In genomic region chr1:42693101-42693715, GRCm38 (mm10) we compare ENCODE assay signal across 9 mouse cellular contexts. TPM values are rescaled to one million over a fixed set of nuclear protein-coding genes. Genes with fewer than 3 reads are reported as not detected.
DNase-seq lines count a peak whose midpoint lies in the region; ATAC-seq and TF ChIP-seq lines count a peak whose summit lies in the region.
"Had no signal": no experiment of that assay in that cellular context is flagged by ENCODE, and none has a peak within 500 bp of the region (broad histone marks: within the 10 kb centered on the region; RNA-seq: fewer than 3 reads in every experiment).

No protein-coding gene starts in this region.

- 0 out of 2 replicates have a peak overlapping the region, but pooled peaks have one; percentile 46 for H3K4me2 ChIP-seq in intestine, embryonic 14.5 days (ENCODE audit: low read length)
- H3K4me2 ChIP-seq in intestine, embryonic 15.5 days (replicated peaks), result no peak overlapping the region
- H3K4me2 ChIP-seq in forebrain, embryonic 15.5 days (replicated peaks), result peak overlapping the region; percentile 98
- H3K4me2 ChIP-seq in liver, embryonic 16.5 days (ENCODE audit: low read depth, low read length), result 0 out of 2 replicates have a peak overlapping the region, but pooled peaks have one; percentile 19

- no peak overlapping the region for H3K9ac ChIP-seq in intestine, embryonic 14.5 days (ENCODE audit: low read length)
- no peak overlapping the region for H3K9ac ChIP-seq in intestine, embryonic 15.5 days
- peak overlapping the region; percentile 90 for H3K9ac ChIP-seq in forebrain, embryonic 15.5 days (replicated peaks)
- H3K9ac ChIP-seq in liver, embryonic 16.5 days (ENCODE audit: low read depth, low read length), result no peak overlapping the region
- H3K9ac ChIP-seq: liver, embryonic 14.5 days had no signal

- H3K27me3 ChIP-seq in intestine, embryonic 14.5 days (replicated peaks; ENCODE audit: control insufficient read depth, insufficient read depth, low read length), result peaks cover 96% of the 10 kb centered on the region
- peaks cover 80% of the 10 kb centered on the region for H3K27me3 ChIP-seq in intestine, embryonic 15.5 days (replicated peaks)
- H3K27me3 ChIP-seq in forebrain, embryonic 15.5 days, result no peaks in the 10 kb centered on the region
- peaks cover 95% of the 10 kb centered on the region for H3K27me3 ChIP-seq in liver, embryonic 16.5 days (ENCODE audit: control insufficient read depth, insufficient read depth, low read depth, low read length)

- no peak for DNase-seq in intestine, embryonic 14.5 days (ENCODE audit: low spot score)
- DNase-seq in brain, embryonic 14.5 days (ENCODE audit: low read depth), result peak; percentile 97
- no peak for DNase-seq in adipocyte (ENCODE audit: low spot score)
- no peak for DNase-seq in testis, postnatal 14 days (ENCODE audit: low spot score)
- no peak for DNase-seq in right cerebral cortex, postnatal 36 days (ENCODE audit: low spot score in 2 of 2)

- no peak for ATAC-seq in intestine, embryonic 14.5 days (replicated peaks; ENCODE audit: low FRiP score, low TSS enrichment, low read depth)
- no peak for ATAC-seq in intestine, embryonic 15.5 days
- ATAC-seq in forebrain, embryonic 15.5 days (replicated peaks), result peak; percentile 23
- no peak for ATAC-seq in liver, embryonic 16.5 days (ENCODE audit: low read depth)

- H3K27ac ChIP-seq in intestine, embryonic 14.5 days (ENCODE audit: low read depth), result no peak overlapping the region
- H3K27ac ChIP-seq in intestine, embryonic 15.5 days, result no peak overlapping the region
- peak overlapping the region; percentile 100 for H3K27ac ChIP-seq in forebrain, embryonic 15.5 days (replicated peaks)
- no peak overlapping the region for H3K27ac ChIP-seq in liver, embryonic 16.5 days (ENCODE audit: low read length)
- H3K27ac ChIP-seq: liver, embryonic 14.5 days had no signal

- peaks cover 13% of the 10 kb centered on the region; the same call in 1 of the 2 replicates for H3K4me1 ChIP-seq in intestine, embryonic 14.5 days (replicated peaks; ENCODE audit: control insufficient read depth, insufficient read depth, low read length)
- peaks cover 41% of the 10 kb centered on the region for H3K4me1 ChIP-seq in intestine, embryonic 15.5 days (replicated peaks)
- peaks cover 19% of the 10 kb centered on the region for H3K4me1 ChIP-seq in forebrain, embryonic 15.5 days
- H3K4me1 ChIP-seq in liver, embryonic 16.5 days (ENCODE audit: control insufficient read depth, low read depth, low read length), result no peaks in the 10 kb centered on the region; the same call in none of the 2 replicates

- TF ChIP-seq POLR2A in brain, embryonic 14.5 days (IDR thresholded peaks at IDR 0.05; ENCODE audit: borderline replicate concordance, extremely low read depth, insufficient read depth, insufficient read length, poor library complexity, severe bottlenecking), result no peak

- no peaks in the 10 kb centered on the region for H3K9me3 ChIP-seq in intestine, embryonic 14.5 days (ENCODE audit: control insufficient read depth, low read length)
- H3K9me3 ChIP-seq in intestine, embryonic 15.5 days, result no peaks in the 10 kb centered on the region
- H3K9me3 ChIP-seq in forebrain, embryonic 15.5 days, result no peaks in the 10 kb centered on the region
- no peaks in the 10 kb centered on the region for H3K9me3 ChIP-seq in liver, embryonic 16.5 days (replicated peaks; ENCODE audit: control insufficient read depth, low read length)

- TF ChIP-seq CTCF in brain, embryonic 14.5 days (IDR thresholded peaks at IDR 0.05; ENCODE audit: borderline replicate concordance, extremely low read depth, insufficient read depth, insufficient read length), result no peak

- no peaks in the 10 kb centered on the region for H3K36me3 ChIP-seq in intestine, embryonic 14.5 days (ENCODE audit: control insufficient read depth, insufficient read depth, low read length)
- no peaks in the 10 kb centered on the region for H3K36me3 ChIP-seq in intestine, embryonic 15.5 days
- no peaks in the 10 kb centered on the region for H3K36me3 ChIP-seq in forebrain, embryonic 15.5 days
- H3K36me3 ChIP-seq in liver, embryonic 16.5 days (ENCODE audit: control insufficient read depth, insufficient read depth), result no peaks in the 10 kb centered on the region

- peak overlapping the region; percentile 21; the same call in 1 of the 2 replicates for H3K4me3 ChIP-seq in intestine, embryonic 14.5 days (ENCODE audit: low read depth, low read length)
- H3K4me3 ChIP-seq in intestine, embryonic 15.5 days (replicated peaks), result no peak overlapping the region
- H3K4me3 ChIP-seq in forebrain, embryonic 15.5 days, result peak overlapping the region; percentile 94
- H3K4me3 ChIP-seq in liver, embryonic 16.5 days (ENCODE audit: low read depth, low read length), result peak overlapping the region; percentile 40

- under 1% methylated on average over 21 of the region's 21 CpGs for WGBS in intestine, embryonic 14.5 days
- WGBS in intestine, embryonic 15.5 days, result under 1% methylated on average over 21 of the region's 21 CpGs
- whole genome bisulfite sequencing in forebrain, embryonic 15.5 days, result under 1% methylated on average over 21 of the region's 21 CpGs
- WGBS in liver, embryonic 16.5 days (ENCODE audit: insufficient replicate concordance), result under 1% methylated on average over 21 of the region's 21 CpGs

RNA-seq across cellular contexts. Expression of gene Pou3f3, which starts 2.4 kb away (rescaled TPM):
- 0.24 and 0.28 TPM in 2 replicates for polyA plus RNA-seq in intestine, embryonic 14.5 days (2014; fragmentation: Nextera tagmentation; extraction: Ambion mirVana)
- polyA plus RNA-seq in intestine, embryonic 15.5 days (2015; fragmentation: Nextera tagmentation; extraction: Ambion mirVana), result 0.33 and 0.35 TPM in 2 replicates
- 58.3 and 64.7 TPM in 2 replicates for polyA plus RNA-seq in brain, embryonic 14.5 days (2012; rRNA removed)
- 49.1 and 52.0 TPM in 2 replicates for polyA plus RNA-seq in forebrain, embryonic 15.5 days (2015; fragmentation: Nextera tagmentation; extraction: Ambion mirVana)
- polyA plus RNA-seq in liver, embryonic 16.5 days (2015; fragmentation: Nextera tagmentation; extraction: Ambion mirVana), result not detected in 2 replicates

Comparison
In these comparisons a context has a peak if more than half of its experiments do, and no peak if none do; other contexts are left out.
1. RNA of gene Pou3f3, which starts 2.4 kb away (polyA plus RNA-seq): 58.3 to 64.7 TPM in brain, embryonic 14.5 days and 49.1 to 52.0 TPM in forebrain, embryonic 15.5 days; 0.33 to 0.35 TPM in intestine, embryonic 15.5 days, 0.24 to 0.28 TPM in intestine, embryonic 14.5 days and not detected in liver, embryonic 16.5 days; every median in the first group is over 10 times any median in the second.